In genomic region chr10:77978351-77979350, GRCm38 (mm10) we compare ENCODE assay signal across 8 mouse cellular contexts. TPM values are rescaled to one million over a fixed set of nuclear protein-coding genes. Genes with fewer than 3 reads are reported as not detected.
DNase-seq lines count a peak whose midpoint lies in the region; ATAC-seq and TF ChIP-seq lines count a peak whose summit lies in the region.

Gene 1810043G02Rik, plus strand, starts transcription at chr10:77978524.

- TF ChIP-seq POLR2A in bone marrow macrophage, adult 2 months (IDR thresholded peaks at IDR 0.05; ENCODE audit: borderline replicate concordance, low read depth, low read length): no peak; the same call in 1 of the 2 replicates
- peak; percentile 78 for TF ChIP-seq POLR2A in embryonic fibroblast, embryonic 13.5 days (IDR thresholded peaks at IDR 0.05; ENCODE audit: low read depth, low read length)

- H3K9ac ChIP-seq in kidney, embryonic 14.5 days (ENCODE audit: low read depth, low read length): peak within 1 kb of the TSS; percentile 80
- H3K9ac ChIP-seq in limb, embryonic 15.5 days: peak within 1 kb of the TSS; percentile 62

- H3K4me1 ChIP-seq in bone marrow macrophage, adult 2 months (ENCODE audit: control insufficient read depth, insufficient read depth, low read length): peaks cover 31% of the 10 kb centered on the region
- H3K4me1 ChIP-seq in embryonic fibroblast, embryonic 13.5 days (ENCODE audit: control insufficient read depth, insufficient read depth, low read length): peaks cover 7% of the 10 kb centered on the region; the same call in 1 of the 2 replicates
- peaks cover 5% of the 10 kb centered on the region; the same call in 1 of the 2 replicates for H3K4me1 ChIP-seq in kidney, embryonic 14.5 days (ENCODE audit: control insufficient read depth, insufficient read depth, low read length)
- H3K4me1 ChIP-seq in limb, embryonic 15.5 days: peaks cover 13% of the 10 kb centered on the region; the same call in 1 of the 2 replicates

- no peaks in the 10 kb centered on the region for H3K27me3 ChIP-seq in kidney, embryonic 14.5 days (ENCODE audit: control insufficient read depth, insufficient read depth, low read length)
- no peaks in the 10 kb centered on the region for H3K27me3 ChIP-seq in limb, embryonic 15.5 days

- TF ChIP-seq CTCF in bone marrow macrophage, adult 2 months (IDR thresholded peaks at IDR 0.05; ENCODE audit: low read depth, low read length): no peak
- TF ChIP-seq CTCF in embryonic fibroblast, embryonic 13.5 days (IDR thresholded peaks at IDR 0.05; ENCODE audit: borderline replicate concordance, insufficient read depth, low read length): no peak

- DNase-seq in A20 (ENCODE audit: low read depth, low spot score): peak; percentile 98
- peak; percentile 97 to 99 for DNase-seq in heart, adult 9 months (ENCODE audit: low spot score in 2 of 2)
- peak; percentile 94 to 99 for DNase-seq in monocyte, adult 2 months (ENCODE audit: low read depth in 1 of 2, low spot score in 2 of 2)
- peak; percentile 98 for DNase-seq in spleen, postnatal 36 days (ENCODE audit: low spot score in 2 of 2)

- H3K36me3 ChIP-seq in kidney, embryonic 14.5 days (ENCODE audit: control insufficient read depth, insufficient read depth, low read length): peaks cover 9% of the 10 kb centered on the region; the same call in 1 of the 2 replicates
- H3K36me3 ChIP-seq in limb, embryonic 15.5 days: peaks cover 15% of the 10 kb centered on the region

- peak; percentile 98 for ATAC-seq in kidney, embryonic 14.5 days (ENCODE audit: low FRiP score, low TSS enrichment)
- ATAC-seq in limb, embryonic 15.5 days (ENCODE audit: insufficient number of reproducible peaks, low FRiP score, low TSS enrichment, low read depth): peak; percentile 94

- 2% methylated on average over 56 of the region's 57 CpGs for WGBS in kidney, embryonic 14.5 days
- under 1% methylated on average over 57 of the region's 57 CpGs for WGBS in limb, embryonic 15.5 days

- no peaks in the 10 kb centered on the region for H3K9me3 ChIP-seq in kidney, embryonic 14.5 days (ENCODE audit: control insufficient read depth, low read length)
- H3K9me3 ChIP-seq in limb, embryonic 15.5 days: no peaks in the 10 kb centered on the region

- peak within 1 kb of the TSS; percentile 69 for H3K4me2 ChIP-seq in kidney, embryonic 14.5 days (replicated peaks; ENCODE audit: low read depth, low read length)
- peak within 1 kb of the TSS; percentile 72 for H3K4me2 ChIP-seq in limb, embryonic 15.5 days

- H3K4me3 ChIP-seq in bone marrow macrophage, adult 2 months (ENCODE audit: insufficient read depth, low read length): peak within 1 kb of the TSS; percentile 93
- peak within 1 kb of the TSS; percentile 67 for H3K4me3 ChIP-seq in embryonic fibroblast, embryonic 13.5 days (ENCODE audit: insufficient read depth, low read length)
- peak within 1 kb of the TSS; percentile 77 for H3K4me3 ChIP-seq in kidney, embryonic 14.5 days (ENCODE audit: low read length)
- peak within 1 kb of the TSS; percentile 76 for H3K4me3 ChIP-seq in limb, embryonic 15.5 days

- peak within 1 kb of the TSS; percentile 34 for H3K27ac ChIP-seq in bone marrow macrophage, adult 2 months (ENCODE audit: insufficient read depth, low read depth, low read length)
- H3K27ac ChIP-seq in embryonic fibroblast, embryonic 13.5 days (ENCODE audit: insufficient read depth, low read length): peak within 1 kb of the TSS; percentile 15; the same call in 1 of the 2 replicates
- H3K27ac ChIP-seq in kidney, embryonic 14.5 days (ENCODE audit: low read depth, low read length): peak within 1 kb of the TSS; percentile 51; the same call in 1 of the 2 replicates
- H3K27ac ChIP-seq in limb, embryonic 15.5 days: peak within 1 kb of the TSS; percentile 64

RNA-seq across cellular contexts. Expression of gene 1810043G02Rik, which starts in this region (rescaled TPM):
- 12.4 and 13.6 TPM in 2 replicates for polyA plus RNA-seq in bone marrow macrophage, adult 2 months (2012; ENCODE audit: insufficient read depth, insufficient read length, missing spikeins)
- 10.5 and 11.9 TPM in 2 replicates for polyA plus RNA-seq in embryonic fibroblast, embryonic 13.5 days (2011; ENCODE audit: insufficient read length, low read depth, missing spikeins)
- polyA plus RNA-seq in kidney, embryonic 14.5 days (2014; fragmentation: Nextera tagmentation; extraction: Ambion mirVana): 26.4 and 35.8 TPM in 2 replicates
- polyA plus RNA-seq in limb, embryonic 15.5 days (2015; fragmentation: Nextera tagmentation; extraction: Ambion mirVana): 23.7 and 24.2 TPM in 2 replicates

Comparison
In these comparisons a context has a peak if more than half of its experiments do, and no peak if none do; other contexts are left out.
1. Peak in every context shown above with its lines: DNase-seq, ATAC-seq, H3K4me3 ChIP-seq and H3K27ac ChIP-seq.